Mouse (Mus musculus) small intestine, adult 2 months (tissue): ENCODE measurements around the gene Smtnl1. TPM values are rescaled to one million over a fixed set of nuclear protein-coding genes. Genes with fewer than 3 reads are reported as not detected.
A peak's percentile ranks its signal among the peaks of the same experiment; 100 is the strongest.

Experiments used
- H3K27ac ChIP-seq: fragments of 200-500 bp; 2 replicates; pipeline ENCODE4 v1.5.1; 2012; ENCODE audit warnings: low read depth, low read length, control low read depth, inconsistent platforms; ENCODE audit not compliant: insufficient read depth
- H3K27me3 ChIP-seq: fragments of 200-500 bp; 2 replicates; pipeline ENCODE4 v1.6.1; 2012; ENCODE audit warnings: mild to moderate bottlenecking, moderate library complexity, low read length, inconsistent platforms; ENCODE audit not compliant: control insufficient read depth, insufficient read depth
- H3K36me3 ChIP-seq: fragments of 200-500 bp; 2 replicates; pipeline ENCODE4 v1.6.1; 2012; ENCODE audit warnings: mild to moderate bottlenecking, low read length, control low read depth, inconsistent platforms; ENCODE audit not compliant: control insufficient read depth, insufficient read depth
- H3K4me1 ChIP-seq: fragments of 200-500 bp; 2 replicates; pipeline ENCODE4 v1.6.1; 2012; ENCODE audit warnings: low read length, inconsistent platforms, mixed read lengths; ENCODE audit not compliant: control insufficient read depth, insufficient read depth, insufficient read length
- H3K4me3 ChIP-seq: fragments of 200-500 bp; 2 replicates; pipeline ENCODE4 v1.5.1; 2012; ENCODE audit warnings: low read depth, mild to moderate bottlenecking, control low read depth, inconsistent platforms, low read length, moderate library complexity
- CTCF ChIP-seq: fragments of 200-500 bp; IDR thresholded peaks from 2 replicates; pipeline ENCODE4 v1.5.1; 2012; ENCODE audit warnings: low read depth, mild to moderate bottlenecking, control low read depth, inconsistent platforms, low read length, moderate library complexity, mixed read lengths; ENCODE audit not compliant: insufficient replicate concordance, insufficient read length; ENCODE audit errors: extremely low read depth
- POLR2A ChIP-seq: fragments of 200-500 bp; IDR thresholded peaks from 2 replicates; pipeline ENCODE4 v1.6.1; 2012; ENCODE audit warnings: low read depth, mild to moderate bottlenecking, control low read depth, inconsistent platforms, low read length, moderate library complexity
- WGBS: fragments of 180-500 bp; shearing (Covaris S2); methylation state at CpG from one replicate; pipeline ENCODE4 v1.1.7; 2018; 5-methylcytosine and 5-hydroxymethylcytosine counted together
- polyA plus RNA-seq: library from polyadenylated mRNA; depleted of rRNA; stranded (reverse); fragments of >200 nt; gene quantifications from 2 replicates; pipeline ENCODE4 v1.2.3, GENCODE M21; 2012

The Smtnl1 gene
- polyA plus RNA-seq, 1 experiment = 0.06 TPM

GRCm38 (mm10) chr2:84790418-84790817, 32.0 kb downstream of the Smtnl1 start:
- H3K27ac ChIP-seq = peak overlapping the region; percentile 26; the same call in 1 of the 2 replicates
- no peak for TF ChIP-seq POLR2A
- no peak for TF ChIP-seq CTCF
- no peaks in the 10 kb centered on the region for H3K36me3 ChIP-seq
- 56% methylated on average over 9 of the region's 9 CpGs for WGBS
- no peaks in the 10 kb centered on the region for H3K27me3 ChIP-seq
- no peak overlapping the region for H3K4me3 ChIP-seq
- H3K4me1 ChIP-seq = peaks cover 7% of the 10 kb centered on the region

DNA sequence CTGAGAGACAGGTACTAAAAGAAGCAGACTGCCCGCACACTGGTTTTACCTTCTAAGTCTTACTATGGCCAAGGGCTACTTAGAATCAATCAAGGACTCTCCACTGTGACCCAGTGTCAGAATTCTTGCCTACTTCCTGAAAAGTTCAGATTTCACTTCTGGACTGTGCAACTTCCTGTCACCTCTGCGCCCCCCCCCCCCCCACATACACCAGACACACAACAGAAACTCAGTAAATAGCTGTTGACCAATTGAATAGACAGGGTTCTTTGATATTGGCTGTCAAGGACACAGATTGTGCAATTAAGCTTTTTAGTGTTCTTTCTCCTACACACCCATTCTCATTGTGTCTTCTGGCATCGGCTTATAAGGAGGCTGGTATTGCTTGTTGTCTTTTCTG, 34.1 kb downstream of the Smtnl1 start:
- no peak for TF ChIP-seq CTCF
- no peak for TF ChIP-seq POLR2A
- H3K36me3 ChIP-seq = no peaks in the 10 kb centered on the region
- no peak overlapping the region for H3K27ac ChIP-seq
- no peak overlapping the region for H3K4me3 ChIP-seq
- H3K27me3 ChIP-seq = no peaks in the 10 kb centered on the region
- peaks cover 7% of the 10 kb centered on the region for H3K4me1 ChIP-seq
- WGBS = 49% methylated on average over 3 of the region's 3 CpGs

DNA sequence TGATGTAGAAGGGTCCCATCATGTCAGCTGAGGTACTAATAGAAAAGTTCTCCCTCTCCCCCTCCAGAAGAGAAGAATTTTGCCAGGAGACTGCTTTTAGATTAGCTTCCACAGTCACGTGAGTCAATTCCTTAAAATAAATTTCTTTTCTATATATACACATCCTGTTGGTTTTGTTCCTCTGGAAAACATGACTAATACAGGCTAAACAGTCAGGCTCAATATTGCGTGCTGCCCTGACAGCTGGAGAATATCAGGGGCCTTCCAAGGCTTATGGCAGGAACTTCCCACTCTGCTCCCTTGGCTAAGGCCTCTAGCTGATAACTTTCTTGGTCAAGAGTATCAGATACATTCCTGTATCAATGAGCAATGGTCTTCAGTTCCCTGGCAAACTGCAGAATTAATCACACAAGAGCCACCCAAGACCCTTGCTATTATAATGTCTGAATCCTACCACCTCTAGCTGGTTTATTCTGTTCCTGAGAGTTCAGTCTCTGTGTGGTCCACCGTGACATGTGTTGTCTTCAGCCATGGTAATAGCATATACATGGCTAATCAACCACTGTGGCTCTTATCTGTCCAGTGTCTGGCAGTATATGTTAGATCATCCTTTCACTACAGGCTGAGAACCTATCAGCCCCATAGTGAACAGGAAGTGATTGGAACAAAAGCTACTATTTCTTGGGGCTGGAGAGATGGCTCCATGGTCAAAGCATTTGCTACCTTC, 38.4 kb downstream of the Smtnl1 start:
- H3K27me3 ChIP-seq = no peaks in the 10 kb centered on the region
- H3K4me1 ChIP-seq = peaks cover 5% of the 10 kb centered on the region
- no peak overlapping the region for H3K4me3 ChIP-seq
- 71% methylated on average over 3 of the region's 3 CpGs for WGBS
- H3K36me3 ChIP-seq = no peaks in the 10 kb centered on the region
- TF ChIP-seq CTCF (no peak), POLR2A (no peak)
- H3K27ac ChIP-seq = peak overlapping the region; percentile 31; the same call in 1 of the 2 replicates

DNA sequence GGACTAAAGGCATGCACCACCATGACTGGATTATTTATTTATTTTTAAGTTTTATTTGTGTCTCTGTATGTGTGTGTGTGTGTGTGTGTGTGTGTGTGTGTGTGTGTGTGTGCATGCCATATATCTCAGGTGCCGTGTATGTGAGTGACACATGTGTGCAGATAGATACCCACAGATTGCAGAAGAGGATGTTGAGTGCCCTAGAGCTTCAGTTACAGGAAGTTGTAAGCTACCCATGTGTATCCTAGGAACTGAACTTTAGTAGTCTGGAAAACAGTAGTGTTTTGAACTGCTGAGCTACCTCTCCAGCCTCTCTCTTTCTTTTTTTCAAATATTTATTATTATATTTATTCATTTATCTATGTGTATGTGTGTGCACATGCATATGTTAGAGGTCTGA, 39.1 kb downstream of the Smtnl1 start:
- WGBS = 76% methylated on average over 1 of the region's 1 CpGs
- H3K27me3 ChIP-seq = no peaks in the 10 kb centered on the region
- peaks cover 2% of the 10 kb centered on the region; the same call in 1 of the 2 replicates for H3K4me1 ChIP-seq
- no peaks in the 10 kb centered on the region for H3K36me3 ChIP-seq
- TF ChIP-seq CTCF = no peak
- TF ChIP-seq POLR2A = no peak
- H3K27ac ChIP-seq = no peak overlapping the region
- no peak overlapping the region for H3K4me3 ChIP-seq

DNA sequence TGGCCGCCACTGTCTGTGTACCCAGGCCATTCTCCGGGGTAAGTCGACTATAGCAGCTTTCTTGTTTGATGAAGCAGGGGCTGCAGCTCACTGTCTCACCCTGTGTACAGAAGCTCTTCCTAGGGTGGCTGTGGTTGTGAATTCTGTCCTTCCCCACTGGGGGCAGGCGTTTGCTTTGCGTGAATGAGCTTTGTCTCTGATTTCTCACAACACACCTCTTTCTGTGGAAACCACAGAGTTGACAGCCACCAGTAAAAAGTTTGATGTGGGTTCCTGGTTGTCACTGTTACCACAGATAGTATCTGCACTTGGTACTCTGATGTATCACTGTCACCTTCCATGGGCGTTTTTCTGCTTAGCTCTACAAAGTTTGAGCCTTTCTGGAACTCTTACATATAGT, 43.2 kb downstream of the Smtnl1 start:
- no peak overlapping the region for H3K27ac ChIP-seq
- WGBS = 36% methylated on average over 6 of the region's 6 CpGs
- no peaks in the 10 kb centered on the region; the same call in 1 of the 2 replicates for H3K27me3 ChIP-seq
- no peaks in the 10 kb centered on the region for H3K36me3 ChIP-seq
- TF ChIP-seq POLR2A = no peak
- peak; percentile 13; the same call in 1 of the 2 replicates for TF ChIP-seq CTCF
- no peak overlapping the region for H3K4me3 ChIP-seq
- no peaks in the 10 kb centered on the region for H3K4me1 ChIP-seq

GRCm38 (mm10) chr2:84777706-84778105, 44.7 kb downstream of the Smtnl1 start:
- no peaks in the 10 kb centered on the region for H3K4me1 ChIP-seq
- H3K27ac ChIP-seq = no peak overlapping the region
- TF ChIP-seq POLR2A = no peak
- TF ChIP-seq CTCF = no peak
- H3K27me3 ChIP-seq = no peaks in the 10 kb centered on the region; the same call in 1 of the 2 replicates
- no peak overlapping the region for H3K4me3 ChIP-seq
- WGBS = 33% methylated on average over 3 of the region's 3 CpGs
- H3K36me3 ChIP-seq = no peaks in the 10 kb centered on the region

GRCm38 (mm10) chr2:84775665-84776064, 46.8 kb downstream of the Smtnl1 start:
- 73% methylated on average over 6 of the region's 6 CpGs for WGBS
- Histone ChIP-seq H3K27ac (peak overlapping the region; percentile 75), H3K4me3 (no peak overlapping the region), H3K27me3 (no peaks in the 10 kb centered on the region; the same call in 1 of the 2 replicates), H3K36me3 (no peaks in the 10 kb centered on the region), H3K4me1 (no peaks in the 10 kb centered on the region)
- TF ChIP-seq POLR2A = no peak
- no peak for TF ChIP-seq CTCF
